Mouse (Mus musculus): ENCODE measurements around the gene Gna12.

Gene Gna12

DNA sequence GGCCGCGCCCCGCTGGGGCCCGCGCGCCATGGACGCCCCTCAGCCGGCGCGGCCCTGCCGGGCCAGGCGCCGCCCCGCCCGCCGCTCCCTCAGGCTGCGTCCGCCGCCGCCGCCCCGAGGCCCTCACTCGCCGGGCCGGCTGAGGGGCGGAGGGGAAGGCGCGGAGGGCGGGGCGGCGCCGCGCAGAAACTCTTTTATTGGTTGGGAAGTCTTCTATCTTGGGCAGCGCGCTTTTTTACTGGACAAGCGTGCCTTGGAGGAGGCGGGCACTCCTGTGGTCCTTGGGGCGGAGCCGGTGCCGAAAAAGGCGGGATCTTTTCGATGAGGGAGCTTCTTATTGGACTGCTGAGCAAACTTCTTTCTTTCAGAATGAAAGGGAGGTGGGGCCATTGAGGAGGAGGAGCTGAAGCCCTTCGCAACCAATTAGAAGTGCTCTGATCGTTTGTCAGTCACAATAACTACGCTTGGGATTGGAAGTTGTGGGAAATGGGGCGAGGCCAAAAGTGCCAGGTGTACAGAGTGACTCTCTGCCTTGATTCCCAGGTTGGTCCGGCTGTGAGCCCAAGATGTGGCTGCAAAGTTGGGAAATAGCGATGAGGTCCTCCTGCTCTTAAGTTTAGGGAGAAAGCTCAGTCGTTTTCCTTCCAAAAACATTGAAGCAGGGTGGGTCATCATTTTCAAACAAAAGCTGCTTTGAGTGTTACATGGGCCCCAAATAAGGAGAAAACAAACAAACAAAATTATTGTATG, at the start of gene Gna12:
Gene Gna12, minus strand, starts transcription at position 118 of the 750 bp plus-strand sequence.
- DNase-seq, result peak; percentile 100

DNA sequence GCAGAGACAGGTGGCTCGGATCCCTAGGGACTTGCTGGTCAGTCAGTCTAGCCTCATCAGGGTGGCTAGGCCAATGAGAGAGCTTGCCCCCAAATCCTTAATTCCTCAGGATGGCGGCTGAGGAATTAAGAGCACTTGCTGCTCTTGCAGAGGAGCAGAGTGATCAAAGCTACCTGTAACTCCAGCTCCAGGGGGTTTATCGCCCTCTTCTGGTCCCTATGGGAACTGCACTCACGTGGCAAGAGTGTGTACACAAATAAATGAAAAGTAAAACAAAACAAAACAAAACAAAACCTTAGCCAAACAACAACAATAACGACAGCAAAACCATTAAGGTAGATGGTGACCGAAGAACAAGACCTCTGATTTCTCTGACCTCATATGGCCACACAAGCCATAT, 48.4 kb upstream of the Gna12 start:
- DNase-seq, result no peak

DNA sequence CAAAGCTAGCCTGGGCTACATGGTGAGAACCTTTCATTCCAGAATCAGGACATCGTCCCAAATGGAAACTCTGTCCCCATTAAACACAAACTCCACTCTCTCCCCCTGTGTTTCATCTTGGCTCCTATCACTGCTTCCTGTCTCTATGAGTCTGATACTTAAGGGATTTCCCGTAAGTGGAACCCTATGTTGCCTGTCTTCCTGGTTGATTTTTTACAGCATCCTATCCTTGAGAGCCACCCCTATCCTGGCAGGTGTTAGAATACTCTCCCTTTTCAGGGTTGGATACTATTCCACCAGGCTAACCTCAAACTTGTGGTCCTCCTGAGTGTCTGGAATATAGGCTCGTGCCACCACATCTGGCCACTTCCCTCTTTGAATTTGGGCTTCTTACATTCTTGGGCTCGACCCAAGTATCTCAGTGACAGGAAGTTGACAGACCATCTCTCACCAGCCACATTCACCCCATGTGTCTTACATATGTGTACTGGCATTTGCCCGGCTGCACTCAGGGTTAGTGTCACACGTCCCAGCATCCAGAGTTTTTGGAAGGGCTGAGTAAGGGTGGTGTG, 43.6 kb upstream of the Gna12 start:
- DNase-seq, result no peak

DNA sequence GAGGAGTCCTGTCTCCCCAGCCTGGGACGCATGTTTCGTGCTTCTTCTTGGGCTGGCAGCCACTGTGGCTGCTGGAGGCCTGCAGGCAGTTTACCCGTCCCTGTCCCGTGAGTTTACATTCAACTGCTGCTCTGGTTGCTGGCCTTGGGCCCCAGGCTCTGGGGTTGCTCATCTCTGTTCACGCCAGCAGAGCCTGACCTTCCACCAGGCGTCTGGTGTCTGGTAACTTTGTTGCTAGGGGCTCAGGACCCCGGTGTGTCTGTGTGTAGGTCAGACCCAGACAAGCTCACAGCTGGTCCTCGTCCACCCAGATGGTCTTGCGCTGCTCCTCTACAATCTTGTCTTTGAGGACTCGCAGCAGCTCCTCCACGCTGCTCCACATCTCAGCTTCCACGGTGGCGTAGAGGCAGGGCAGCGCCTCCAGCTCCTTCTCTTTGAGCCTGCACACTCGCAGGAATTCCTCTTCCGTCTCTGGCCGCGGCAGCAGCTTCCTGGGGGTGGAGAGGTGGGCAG, 42.9 kb upstream of the Gna12 start:
- peak; percentile 55 for DNase-seq

DNA sequence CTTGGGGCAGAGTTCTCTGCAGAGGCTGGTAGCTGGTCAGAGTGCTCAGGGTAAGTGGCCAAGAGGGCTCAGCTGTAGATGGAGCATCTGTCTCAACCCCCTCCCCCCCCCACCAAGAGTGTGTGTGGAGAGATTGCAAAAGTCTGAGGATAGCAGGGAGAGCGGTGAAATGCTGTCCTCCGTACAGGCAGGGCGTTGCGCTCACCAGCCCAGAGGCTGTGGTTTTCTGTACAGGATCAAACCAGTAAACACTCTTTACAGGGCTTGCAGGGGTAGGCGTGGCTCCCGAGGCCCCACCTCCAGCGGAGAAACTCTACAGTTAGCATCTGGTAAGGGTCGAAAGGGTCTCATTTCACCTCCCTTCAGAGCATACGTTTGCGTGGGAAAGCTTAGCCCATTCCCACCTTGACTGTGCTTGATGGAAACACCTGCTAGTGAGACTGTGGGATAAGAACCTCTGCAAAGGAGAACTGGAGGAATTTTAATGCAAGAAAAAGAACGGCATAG, 42.4 kb upstream of the Gna12 start:
- peak; percentile 50 for DNase-seq

DNA sequence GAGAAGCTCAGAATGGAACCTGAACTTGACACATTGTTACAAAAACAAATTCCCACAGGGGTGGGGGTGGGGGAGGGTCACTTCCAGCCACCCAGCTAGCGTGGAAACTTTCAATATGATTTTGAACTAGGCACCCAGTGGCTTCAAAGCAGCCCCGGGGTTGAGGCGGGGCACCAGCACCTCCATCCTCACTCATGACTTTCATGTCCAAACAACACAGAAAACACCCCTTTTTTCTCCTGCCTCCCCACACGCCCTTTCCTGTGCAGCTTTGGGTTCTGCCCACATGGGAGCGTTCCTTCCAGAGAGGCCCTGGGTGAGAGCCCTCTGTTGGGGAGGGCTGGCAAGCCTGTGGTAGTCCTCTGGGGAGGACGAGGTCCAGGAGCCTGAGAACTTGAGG, 41.0 kb upstream of the Gna12 start:
- DNase-seq, result no peak

DNA sequence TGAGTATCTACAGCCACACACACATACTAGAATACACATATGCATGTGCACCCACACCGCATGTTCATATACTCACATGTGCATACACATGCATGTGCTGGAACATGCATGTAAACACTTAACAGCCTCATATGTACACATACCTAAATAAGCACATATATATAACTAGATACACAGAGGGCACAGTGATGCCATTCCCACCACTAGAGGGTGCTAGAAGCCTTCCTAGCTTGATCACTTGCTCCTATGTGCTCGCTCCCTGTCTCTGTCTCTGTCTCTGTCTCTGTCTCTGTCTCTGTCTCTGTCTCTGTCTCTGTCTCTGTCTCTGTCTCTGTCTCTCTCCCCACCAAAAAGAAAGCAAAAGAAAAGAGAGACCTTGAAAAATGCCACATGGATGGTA, 38.8 kb upstream of the Gna12 start:
- peak; percentile 74 for DNase-seq

DNA sequence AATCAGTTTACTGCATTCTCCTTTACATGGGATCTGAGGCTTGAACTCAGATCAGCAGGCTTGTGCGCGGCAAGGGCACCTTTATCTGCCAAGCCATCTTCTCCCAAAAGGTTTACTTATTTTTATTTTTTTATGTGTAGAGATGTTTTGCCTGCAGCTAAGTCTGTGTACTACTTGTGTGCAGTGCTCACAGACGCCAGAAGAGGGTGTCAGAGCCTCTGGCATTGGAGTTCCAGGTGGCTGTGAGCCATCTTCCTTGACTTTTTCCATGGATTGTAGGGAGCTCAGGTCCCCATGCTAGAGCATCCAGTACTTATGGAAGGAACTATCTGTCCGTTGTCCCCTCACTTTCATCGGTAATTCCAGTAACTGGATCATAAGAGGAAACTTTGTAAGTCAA, 29.5 kb upstream of the Gna12 start:
- DNase-seq, result no peak

DNA sequence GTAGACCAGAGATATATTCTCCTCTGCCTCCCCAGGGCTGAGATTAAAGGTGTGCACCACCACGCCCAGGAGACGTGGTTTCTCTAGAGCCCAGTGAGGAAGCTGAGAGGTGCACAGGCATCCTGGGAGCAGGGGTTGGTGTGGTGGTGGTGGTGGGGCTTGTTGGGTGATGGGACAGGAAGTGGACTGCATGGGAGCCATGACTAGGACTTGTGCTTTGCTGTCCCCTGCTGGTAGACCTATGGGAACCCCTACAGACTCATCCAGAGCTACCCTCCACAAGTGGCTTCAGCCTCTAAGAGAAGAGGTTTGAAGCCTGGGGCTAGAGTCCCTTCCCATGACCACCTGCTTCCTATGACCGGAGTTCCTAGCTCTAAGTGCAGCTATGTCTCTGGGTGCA, 28.1 kb upstream of the Gna12 start:
- DNase-seq, result no peak

DNA sequence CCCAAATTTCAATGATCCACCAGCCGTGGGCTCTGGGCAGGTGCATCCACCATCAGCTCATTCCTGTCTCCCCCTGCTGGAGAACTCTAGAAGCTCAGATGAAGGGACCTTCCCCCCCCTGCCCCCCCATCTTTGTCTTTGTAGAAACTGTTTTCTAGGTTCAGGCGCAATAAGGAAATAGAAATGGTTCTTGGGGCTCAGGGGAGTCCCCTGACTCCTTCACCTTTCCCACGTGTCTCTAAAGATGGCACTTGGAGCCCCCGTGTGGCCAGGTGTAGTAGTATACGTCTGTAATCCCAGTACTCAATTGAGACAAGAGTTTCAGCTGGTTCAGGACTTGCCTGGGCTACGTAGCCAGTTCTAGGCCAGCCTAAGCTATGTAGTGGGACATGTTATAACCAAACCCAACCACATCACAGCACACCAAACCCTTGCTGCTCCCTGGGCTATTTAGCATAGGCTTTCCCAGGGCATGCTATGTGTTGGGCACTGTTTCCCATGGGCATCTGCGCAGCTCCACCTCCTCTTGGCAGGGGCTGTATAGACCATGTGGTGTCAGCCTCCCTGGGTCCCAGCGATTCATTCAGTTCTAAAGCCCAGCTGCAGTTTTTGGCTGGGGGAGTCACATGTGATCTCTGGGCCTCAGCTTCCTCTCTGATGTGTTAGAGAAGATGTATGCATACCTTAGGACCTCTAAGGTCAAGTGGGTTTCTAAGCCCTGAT, 27.4 kb upstream of the Gna12 start:
- DNase-seq, result no peak

DNA sequence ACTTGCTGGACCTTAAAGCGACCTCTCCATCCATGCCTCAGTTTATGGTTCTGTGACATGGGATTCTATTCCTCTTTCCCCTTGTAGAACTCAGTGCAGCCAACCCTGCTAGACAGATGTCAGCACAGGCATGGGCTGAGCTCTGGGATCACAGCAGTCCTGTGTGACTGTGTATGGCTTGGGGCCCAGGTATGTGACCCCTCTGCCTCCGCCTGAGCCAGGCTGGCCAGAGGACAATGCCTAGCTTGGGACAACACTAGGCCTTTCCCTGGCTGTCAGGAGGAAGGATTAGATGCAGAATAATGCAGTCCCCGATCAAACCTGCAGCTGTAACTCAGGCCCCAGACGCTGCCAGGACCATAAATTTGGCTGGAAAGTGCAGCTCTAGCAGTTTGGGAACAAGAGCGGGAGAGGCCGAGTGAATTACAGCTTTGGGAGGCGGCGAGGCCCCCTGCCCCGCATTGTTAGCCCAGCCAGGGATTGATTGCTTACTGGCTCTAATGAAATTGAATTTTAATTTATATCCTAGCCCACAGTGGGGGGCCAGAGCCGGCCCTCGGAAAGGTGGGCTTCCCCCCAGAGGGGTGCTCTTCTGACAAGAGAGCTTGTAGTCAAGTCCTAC, 25.8 kb upstream of the Gna12 start:
- DNase-seq, result no peak

DNA sequence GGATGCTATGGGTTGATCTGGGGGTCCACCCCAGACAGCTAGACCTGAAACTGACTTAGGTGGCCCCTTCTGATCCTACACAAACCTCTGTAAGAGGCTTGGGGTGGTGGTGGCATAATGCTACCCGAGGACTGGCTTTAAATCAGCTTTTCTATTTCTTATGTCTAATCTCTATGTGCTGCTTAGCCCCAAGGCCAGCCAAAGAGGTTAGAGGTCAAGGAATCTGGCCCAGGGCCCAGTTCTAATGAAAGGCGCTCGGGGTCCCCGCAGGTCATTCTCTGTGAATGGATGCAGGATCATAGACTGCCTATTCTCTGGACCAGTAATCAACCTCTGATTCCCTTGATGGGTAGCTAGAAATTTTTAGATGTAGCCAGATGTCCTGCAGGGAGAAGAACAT, 24.5 kb upstream of the Gna12 start:
- DNase-seq, result no peak

DNA sequence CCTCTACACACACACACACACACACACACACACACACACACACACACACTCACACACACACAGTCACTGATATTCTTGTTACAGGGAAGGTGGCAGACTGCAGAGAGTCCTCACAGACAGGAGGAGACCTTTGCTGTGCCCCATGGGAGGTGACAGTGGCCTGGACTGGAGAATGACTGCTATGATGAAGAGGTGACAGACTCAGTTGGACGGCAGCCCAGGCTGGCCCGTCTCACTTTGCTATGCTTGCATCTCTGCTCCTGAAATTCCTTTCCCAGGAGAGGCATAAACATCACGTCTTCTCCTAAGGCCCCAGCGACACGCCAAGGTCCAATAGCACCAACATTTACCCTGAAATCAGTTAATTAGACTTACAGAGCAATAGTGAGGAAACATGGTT, 23.5 kb upstream of the Gna12 start:
- DNase-seq, result no peak

DNA sequence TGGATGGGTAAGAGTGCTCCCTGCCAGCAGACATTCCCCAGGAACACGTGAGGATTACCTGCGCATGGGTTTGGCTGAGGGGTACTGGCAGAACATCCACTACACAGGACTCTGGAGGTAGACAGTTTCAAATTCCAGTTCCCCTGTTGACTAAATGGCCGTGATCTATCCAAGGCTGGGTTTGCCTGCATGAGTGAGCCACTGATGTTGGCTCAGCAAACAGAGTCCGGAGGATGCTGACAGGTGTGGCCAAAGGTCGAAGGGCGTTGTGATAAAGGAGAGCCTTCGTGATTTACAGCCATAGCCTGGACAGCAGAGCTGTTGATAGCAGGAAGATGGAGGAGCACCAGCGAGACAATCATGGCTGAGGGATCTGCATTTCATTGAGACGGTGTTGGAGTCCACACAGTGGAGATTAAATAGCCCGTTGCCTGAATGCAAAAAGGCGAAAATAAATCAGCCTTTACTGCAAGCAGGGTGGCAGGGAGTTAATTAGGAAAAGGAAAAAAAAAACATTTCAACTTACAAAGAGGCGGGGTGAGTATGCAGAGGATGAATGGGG, 22.3 kb upstream of the Gna12 start:
- DNase-seq, result no peak

DNA sequence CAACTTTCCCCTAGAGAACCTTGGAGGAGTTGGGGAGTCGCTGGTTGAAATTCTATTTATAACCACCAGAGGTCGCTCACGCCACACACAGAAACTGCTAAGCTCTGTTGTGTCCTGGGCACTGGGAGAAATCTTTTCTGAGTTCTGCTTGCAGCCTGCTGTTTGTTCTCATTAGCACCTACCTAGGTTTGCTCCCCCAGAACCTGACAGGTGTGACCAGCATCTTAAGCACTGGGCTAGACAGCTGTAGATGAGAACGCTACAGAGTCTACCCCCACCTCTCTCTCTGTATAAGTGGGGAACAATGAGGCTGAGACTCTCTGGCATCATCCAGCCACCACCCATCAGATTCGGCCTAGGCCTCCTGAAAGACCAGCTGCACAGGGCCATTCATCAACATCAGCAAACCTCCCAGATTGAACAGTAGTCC, 17.1 kb upstream of the Gna12 start:
- peak; percentile 50 for DNase-seq

DNA sequence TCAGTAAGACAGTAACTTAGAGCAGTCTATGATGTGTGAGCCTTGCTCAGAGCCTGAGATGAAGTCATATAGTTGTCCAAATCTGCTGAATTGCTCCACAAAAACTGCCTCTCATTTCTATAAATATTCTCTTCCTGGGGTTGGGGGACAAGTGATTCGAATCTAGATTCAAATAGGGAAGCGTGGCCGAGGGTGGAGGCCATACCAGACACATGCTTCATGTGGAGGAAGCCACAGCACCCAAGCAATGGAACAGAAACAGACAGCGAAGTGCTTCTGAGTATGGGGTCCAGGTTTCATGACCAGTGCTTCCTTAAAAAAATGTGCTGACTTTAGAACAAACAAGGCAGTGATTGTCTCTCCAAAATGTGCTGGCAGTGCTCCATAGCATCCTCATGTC, 11.7 kb upstream of the Gna12 start:
- DNase-seq, result no peak

DNA sequence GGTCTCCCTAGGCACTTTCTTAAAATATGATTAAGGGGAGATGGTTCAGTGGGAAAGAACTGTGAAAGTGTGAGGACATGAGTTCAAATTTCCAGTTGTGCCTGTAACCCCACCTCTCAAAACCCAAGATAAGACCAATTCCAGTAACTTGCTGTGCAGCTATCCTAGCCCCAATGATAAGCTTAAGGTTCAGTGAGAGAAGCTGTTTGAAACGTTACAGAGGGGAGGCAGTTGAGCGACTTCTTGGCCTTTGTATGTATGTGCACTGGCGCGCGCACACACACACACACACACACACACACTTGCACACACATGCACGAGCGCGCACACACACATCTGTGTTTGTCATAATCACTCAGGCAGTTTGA, 817 bp upstream of the Gna12 start:
- DNase-seq, result no peak

DNA sequence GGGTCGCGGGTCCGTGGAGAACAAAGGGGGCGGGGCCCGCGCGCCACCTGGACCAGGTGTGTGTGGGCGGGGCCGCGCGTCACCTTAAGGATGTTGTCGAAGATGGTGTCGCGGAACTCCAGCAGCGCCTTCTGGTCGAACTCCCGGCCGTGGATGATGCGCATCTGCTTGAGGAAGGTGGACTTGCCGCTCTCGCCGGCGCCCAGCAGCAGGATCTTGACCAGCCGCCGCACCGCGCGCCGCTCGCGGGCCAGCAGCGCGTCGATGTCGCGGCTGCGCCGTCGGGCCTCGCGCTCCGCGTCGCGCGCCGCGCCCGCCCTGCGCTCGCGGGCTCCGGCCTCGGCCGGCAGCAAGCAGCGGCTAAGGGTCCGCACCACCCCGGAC, 328 bp downstream of the Gna12 start:
- DNase-seq, result peak; percentile 69

DNA sequence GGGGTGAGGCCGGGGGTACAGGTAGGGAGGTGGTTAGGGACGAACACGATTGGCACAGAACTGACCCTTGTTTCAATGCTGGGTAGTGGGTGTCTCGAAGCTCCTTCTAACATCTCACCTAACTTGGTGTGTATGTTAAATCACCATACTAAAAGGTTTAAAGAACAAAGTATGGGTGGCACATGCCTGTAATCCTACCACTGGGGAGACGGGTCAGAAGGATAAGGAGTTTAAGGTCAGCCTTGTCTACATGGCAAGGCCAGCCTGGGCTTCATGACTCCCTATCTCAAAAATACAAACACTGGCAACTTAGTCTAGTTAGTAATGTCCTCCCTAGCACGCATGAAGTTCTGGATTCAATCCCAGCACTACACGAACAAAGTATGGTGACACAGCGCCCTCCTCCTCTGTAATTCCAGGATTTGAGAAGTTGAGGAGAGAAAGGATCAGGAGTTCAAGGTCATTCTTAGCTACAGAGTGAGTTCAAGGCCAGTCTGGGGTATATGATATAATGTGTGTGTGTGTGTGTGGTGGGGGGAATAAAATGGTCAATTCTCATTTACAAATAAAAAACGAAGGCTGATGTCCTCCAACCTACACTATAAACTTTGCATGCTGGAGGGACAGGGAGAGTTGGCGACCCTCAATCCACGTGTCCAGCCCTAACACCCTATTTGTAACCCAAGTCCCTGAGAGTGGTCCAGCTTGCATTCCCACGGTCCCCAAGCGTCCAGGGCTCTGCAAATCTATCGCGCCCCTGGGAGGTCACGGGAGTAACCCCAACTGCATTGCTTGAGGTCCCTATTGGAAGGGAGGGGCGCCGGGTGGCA, 935 bp downstream of the Gna12 start:
- peak; percentile 59 for DNase-seq

DNA sequence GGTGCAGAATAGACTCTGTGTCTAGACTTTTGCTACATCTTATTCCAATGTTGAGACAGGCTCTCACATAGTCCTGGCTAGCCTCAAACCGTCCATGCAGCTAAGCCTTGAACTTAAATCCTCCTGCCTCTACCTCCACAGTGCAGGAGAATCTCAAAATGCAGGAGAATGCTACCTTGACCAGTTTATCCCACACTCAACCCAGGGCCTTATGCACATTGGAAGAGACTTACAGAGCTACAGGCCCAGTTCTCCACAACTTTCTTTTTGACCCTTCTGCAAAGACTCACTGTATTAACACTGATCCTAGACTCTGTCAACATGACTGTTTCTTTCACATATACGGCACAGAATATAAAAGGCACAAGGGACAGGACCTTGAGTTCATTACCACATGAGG, 1.9 kb downstream of the Gna12 start:
- DNase-seq, result no peak

DNA sequence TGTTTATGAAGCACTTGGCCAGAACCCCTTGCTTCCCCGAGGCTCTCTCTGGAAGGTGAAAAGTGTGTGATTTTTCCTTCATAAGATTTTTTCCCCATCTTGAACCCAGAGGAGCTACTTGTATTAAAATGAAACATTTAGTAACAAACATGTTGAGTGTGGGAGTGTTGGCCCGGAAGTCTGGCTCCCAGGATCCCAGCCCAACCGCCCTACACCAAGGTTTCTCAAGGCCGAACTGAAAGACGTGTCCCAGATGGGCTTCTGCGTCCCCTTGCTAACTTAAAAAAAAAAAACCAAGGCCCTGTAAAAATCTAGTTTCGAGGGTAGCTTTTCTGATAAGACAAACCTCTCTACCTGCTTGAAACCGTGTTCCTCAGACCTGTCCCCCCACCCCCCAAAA, 2.3 kb downstream of the Gna12 start:
- peak; percentile 63 for DNase-seq

DNA sequence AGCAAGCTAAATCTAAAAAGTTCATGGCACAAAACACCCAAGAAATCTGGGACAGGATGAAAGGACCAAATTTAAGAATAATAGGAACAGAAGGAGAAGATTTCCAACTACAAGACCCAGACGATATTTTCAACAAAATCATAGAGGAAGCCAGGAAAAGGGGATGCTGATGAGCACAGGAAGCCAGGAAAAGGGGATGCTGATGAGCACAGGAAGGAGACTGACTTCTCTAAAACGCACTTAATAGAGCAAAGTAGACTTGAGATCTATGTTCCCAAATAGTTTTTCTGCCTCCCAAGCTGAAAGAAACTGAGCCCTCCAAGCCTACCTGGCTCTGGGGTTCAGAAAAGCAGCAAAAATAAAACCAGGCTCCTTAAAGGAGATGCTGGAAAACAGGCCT, 2.8 kb downstream of the Gna12 start:
- DNase-seq, result no peak

Measured in lung, postnatal 10 days (tissue).